Mouse (Mus musculus): ENCODE data around the gene Recql.

DNA sequence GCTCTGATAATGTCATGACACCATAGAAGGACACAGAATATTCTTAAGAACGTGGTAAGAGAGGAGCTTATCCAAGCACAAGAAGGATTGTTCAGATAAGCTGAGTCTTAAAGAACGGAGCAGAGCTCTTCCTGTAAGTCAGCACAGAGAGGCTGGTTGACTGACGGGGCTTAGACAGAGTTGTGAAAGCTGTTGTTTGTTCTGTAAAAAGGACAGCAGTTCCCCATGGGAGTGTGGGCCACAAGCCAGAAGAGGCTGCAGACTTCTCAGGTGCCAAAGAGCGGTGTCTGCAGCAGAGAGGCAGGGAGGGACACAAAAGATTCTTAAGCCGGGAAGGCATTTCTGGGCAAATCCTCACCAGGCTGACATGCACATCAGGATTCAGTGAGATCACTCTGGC lies 7.8 kb upstream of the Recql start:
- TF ChIP-seq HCFC1 (IDR thresholded peaks at IDR 0.05; ENCODE audit: borderline replicate concordance, insufficient read depth, low read length) (no peak), CHD2 (IDR thresholded peaks at IDR 0.05; ENCODE audit: low read depth, low read length) (no peak), ZNF384 (IDR thresholded peaks at IDR 0.05; ENCODE audit: low read depth, low read length) (no peak)
